Mouse (Mus musculus) skeletal muscle tissue, adult 2 months (tissue): ENCODE measurements around the gene Zfp184.
"Not testable (repeated sequence)": the region's sequence is repeated elsewhere in the genome, so short reads cannot be mapped to it uniquely, and the experiment has no call there.

ENCODE experiments used
- DNase-seq: peaks from one replicate; pipeline ENCODE4 v3.0.0-alpha.2; 2012; ENCODE audit warnings: low read depth, low spot score

The Zfp184 gene

GRCm38 (mm10) chr13:21944926-21945740, at the start of gene Zfp184:
Gene Zfp184, plus strand, starts transcription at chr13:21945094.
- peak; percentile 50 for DNase-seq

- DNase-seq: no peak
These were observed 48.2 kb upstream of the Zfp184 start for GRCm38 (mm10) chr13:21896549-21897244.

- DNase-seq: no peak
These were observed 47.7 kb upstream of the Zfp184 start for GRCm38 (mm10) chr13:21897245-21897634.

GRCm38 (mm10) chr13:21900870-21901565, 43.9 kb upstream of the Zfp184 start:
- not testable (repeated sequence) for DNase-seq

GRCm38 (mm10) chr13:21903500-21903899, 41.4 kb upstream of the Zfp184 start:
- no peak for DNase-seq

GRCm38 (mm10) chr13:21904090-21904489, 40.8 kb upstream of the Zfp184 start:
- DNase-seq: not testable (repeated sequence)

DNA sequence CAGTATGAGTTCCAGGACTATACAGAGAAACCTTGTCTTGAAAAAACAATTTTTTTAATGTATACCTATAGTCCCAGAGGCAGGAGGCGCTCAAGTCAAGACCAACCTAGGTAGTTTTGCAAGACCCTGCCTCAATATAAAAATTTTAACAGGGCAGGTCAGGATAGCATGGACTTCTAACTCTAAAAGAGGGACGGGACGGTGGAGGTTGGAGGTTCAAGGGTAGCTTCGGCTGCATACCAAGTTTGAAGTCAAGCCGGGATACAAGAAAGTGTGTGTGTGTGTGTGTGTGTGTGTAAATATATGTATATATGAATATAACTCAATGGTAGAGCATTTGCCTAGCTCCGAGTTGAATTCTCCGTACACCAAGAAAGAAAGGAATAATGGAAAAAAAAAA, 38.6 kb upstream of the Zfp184 start:
- no peak for DNase-seq

DNA sequence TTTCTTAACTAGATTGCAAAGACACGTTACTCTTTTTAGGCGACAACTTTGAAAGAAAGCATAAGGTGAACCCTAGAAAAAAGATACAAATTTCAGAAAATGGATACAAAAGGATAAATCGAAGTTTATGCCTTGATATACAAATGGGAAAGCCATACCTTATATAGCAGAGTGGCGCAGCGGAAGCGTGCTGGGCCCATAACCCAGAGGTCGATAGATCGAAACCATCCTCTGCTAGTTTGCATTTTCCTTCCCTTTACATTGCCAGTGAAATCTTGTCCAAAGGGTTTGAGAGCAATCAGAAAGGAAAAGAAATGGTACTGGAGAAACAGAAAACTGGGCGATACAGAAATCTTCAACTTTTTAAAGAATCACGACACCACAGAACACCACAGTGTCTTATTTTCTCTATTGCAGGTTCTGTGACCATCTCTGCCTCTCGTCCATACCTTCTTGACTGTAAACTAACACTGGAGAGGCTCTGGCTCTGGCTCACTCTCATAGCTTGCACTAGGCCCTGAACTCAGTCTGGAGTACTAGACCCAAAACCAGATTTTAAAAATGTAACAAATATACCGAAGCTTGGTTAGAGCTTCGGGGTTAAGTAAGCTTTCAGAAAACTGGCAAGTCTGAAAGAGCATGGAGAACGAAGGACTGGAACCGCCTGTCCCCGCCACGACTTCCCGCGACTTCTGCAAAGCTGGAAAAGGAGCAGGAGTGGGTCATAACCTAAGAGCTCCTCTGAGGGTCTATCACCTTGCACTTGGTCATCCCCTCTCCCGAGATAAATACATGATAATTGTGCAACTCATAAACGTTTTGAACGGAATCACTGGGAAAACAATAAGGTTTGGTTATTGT, 37.7 kb upstream of the Zfp184 start:
- no peak for DNase-seq

GRCm38 (mm10) chr13:21907807-21908155, 37.1 kb upstream of the Zfp184 start:
- DNase-seq: not testable (repeated sequence)

DNA sequence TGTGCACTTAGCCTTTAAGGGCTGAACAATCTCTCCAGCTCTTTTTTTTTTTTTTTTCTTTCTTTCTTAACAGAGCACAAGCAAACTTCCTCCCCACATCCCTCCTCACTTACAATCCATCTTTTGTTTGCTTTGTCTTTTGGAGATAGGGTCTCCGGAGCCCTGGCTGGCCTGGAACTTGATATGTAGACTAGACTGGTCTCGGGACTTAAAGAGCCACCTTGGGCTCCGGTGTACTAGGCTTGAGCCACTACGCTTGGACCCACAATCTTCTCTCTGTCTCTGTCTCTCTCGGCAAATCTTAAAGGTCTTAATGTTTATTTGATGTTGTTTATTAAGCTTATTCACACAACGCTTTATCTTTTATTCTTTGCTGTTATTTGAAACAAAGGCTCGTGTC, 34.2 kb upstream of the Zfp184 start:
- DNase-seq: no peak

DNA sequence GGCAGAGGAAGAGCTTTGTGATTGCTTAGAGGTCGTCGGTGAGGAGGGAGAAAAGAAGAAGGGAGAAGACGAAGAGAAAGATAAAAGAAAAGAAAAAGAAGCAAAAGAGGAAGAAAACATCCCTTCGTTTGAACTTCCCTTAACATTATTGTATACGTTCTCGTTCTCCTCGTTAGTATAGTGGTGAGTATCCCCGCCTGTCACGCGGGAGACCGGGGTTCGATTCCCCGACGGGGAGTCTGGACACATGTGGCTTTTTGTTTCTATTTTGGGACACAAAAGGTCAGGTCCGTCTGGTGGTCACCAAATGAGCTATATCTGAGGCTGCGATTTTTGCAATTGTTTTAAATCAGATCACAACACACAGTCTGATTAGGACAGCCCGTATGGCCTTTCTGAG, 33.7 kb upstream of the Zfp184 start:
- no peak for DNase-seq

DNA sequence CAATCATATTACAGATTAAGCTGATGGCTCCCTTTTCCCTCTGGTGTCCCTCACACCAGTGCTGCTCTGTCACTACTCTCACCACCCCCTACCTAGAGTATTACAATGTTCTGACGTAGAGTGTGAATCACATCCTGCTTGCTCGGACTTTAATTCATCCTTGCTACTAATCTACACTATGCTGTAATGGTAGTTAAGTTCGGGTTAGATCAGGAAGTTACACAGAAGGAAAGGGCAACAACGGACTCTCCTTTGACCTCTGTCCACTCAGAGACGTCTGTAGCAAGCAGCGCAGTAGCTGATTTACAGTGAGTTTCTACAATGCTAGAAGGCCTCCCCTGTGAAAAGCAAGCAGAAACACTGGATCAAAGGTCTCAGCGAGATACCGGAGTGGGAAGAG, 31.0 kb upstream of the Zfp184 start:
- no peak for DNase-seq

GRCm38 (mm10) chr13:21914599-21914998, 30.3 kb upstream of the Zfp184 start:
- DNase-seq: no peak

- no peak for DNase-seq
These were observed 29.4 kb upstream of the Zfp184 start for GRCm38 (mm10) chr13:21915487-21915886.

DNA sequence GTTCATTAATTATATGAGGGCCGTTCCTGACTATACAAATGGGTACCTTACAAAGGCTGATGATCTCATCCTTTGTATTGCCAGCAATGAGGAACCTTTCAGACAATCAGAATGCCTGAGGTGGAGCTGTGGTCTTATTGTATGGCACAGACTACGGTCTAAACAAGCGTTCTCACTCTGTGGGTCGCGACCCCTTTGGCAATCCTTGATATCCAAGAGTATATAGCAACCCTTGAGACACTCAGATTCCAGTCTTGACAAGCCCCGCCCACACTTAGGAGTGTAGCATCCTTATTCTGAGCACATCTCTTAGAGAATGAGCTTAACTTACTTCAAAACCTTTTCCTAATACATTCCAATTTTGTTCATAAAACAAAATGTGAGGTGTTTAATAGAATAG, 28.8 kb upstream of the Zfp184 start:
- DNase-seq: no peak

- DNase-seq: no peak
These were observed 27.9 kb upstream of the Zfp184 start for GRCm38 (mm10) chr13:21917040-21917439.

DNA sequence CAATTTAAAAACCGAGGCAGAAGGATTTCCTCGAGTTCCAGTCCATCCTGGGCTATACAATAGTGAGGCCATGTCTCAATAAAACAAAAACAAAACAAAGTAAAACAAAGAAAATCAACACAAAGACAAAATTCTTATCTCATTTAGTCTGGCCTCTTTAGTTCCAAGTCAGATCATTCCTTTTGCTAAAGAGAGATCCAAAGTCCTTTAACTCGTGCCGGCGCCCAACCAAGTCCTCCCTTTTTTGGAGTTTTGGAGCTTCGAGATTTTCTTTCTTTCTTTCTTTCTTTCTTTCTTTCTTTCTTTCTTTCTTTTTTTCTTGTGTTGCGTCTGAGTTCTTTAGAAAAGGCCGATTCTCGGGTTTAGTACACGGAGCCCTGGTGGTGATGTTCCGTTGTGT, 27.4 kb upstream of the Zfp184 start:
- DNase-seq: no peak

GRCm38 (mm10) chr13:21917992-21918391, 26.9 kb upstream of the Zfp184 start:
- DNase-seq: no peak

DNA sequence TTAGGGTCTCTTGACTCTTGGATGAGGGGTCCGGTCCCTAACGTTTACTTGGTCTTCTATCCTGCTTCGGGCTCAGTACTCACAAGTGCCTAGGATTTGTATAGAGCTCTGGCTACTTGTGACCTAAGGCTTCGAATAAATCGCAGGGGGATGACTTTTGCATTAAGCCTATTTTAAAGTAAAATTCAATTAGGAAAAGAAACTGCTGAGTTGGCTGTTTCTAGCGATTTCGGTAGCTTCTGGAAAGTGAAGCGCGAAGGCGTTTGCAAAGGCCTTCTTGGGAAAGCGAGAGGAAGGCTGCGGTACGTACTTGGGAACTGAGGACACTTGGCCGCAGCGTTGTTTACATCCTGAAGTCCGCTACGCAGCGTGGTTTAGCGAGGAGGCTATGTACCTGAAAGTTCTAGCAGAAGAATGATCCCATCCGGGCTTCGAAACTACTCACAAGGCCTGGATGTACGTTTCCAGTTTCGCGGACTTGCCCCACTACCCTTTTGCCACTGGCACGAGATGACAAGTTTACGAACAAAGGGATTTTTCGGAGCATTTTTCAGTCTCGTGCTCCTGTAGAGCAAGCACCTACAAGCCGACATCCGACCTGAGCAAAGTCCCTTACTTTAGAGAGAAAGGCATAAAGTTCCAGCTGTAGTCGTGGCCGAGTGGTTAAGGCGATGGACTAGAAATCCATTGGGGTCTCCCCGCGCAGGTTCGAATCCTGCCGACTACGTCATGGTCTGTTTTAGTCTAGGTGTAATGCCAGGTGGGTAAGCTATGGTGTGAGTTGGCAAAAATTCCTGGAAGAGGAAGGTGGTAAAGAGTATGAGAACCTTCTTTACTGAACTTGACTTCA, 26.1 kb upstream of the Zfp184 start:
- DNase-seq: peak; percentile 27

- DNase-seq: no peak
These were observed 25.0 kb upstream of the Zfp184 start for GRCm38 (mm10) chr13:21919836-21920431.
